ENCODE assay signal across 30 mouse cellular contexts in genomic region chr16:35703763-35704679, GRCm38 (mm10).
DNase-seq lines count a peak whose midpoint lies in the region; ATAC-seq and TF ChIP-seq lines count a peak whose summit lies in the region.
"Had no signal": no experiment of that assay in that cellular context is flagged by ENCODE, and none has a peak within 500 bp of the region (broad histone marks: within the 10 kb centered on the region; RNA-seq: fewer than 3 reads in every experiment).

No protein-coding gene starts in this region.

- no peaks in the 10 kb centered on the region for H3K4me1 ChIP-seq in kidney, postnatal 0 days (replicated peaks; ENCODE audit: insufficient read depth, low read length)
- H3K4me1 ChIP-seq in kidney, adult 2 months (ENCODE audit: control insufficient read depth, insufficient read depth, low read length): no peaks in the 10 kb centered on the region
- H3K4me1 ChIP-seq: heart, embryonic 13.5 days; intestine, embryonic 15.5 days; limb, embryonic 15.5 days had no signal

- intact Hi-C loops in heart, postnatal 25 days (cut with DNase I): no loop called here
- intact Hi-C loops in left cerebral cortex, adult 2 months (cut with DNase I): no loop called here

- ATAC-seq in kidney, postnatal 0 days (replicated peaks; ENCODE audit: low FRiP score, low read depth): no peak; the same call in 1 of the 2 replicates
- ATAC-seq: intestine, embryonic 15.5 days; Patski had no signal

- H3K36me3 ChIP-seq in kidney, postnatal 0 days (ENCODE audit: insufficient read depth, low read length): no peaks in the 10 kb centered on the region
- no peaks in the 10 kb centered on the region; the same call in 1 of the 2 replicates for H3K36me3 ChIP-seq in kidney, adult 2 months (ENCODE audit: control insufficient read depth, insufficient read depth, low read length)
- H3K36me3 ChIP-seq: embryonic facial prominence, embryonic 15.5 days; intestine, embryonic 15.5 days; neural tube, embryonic 12.5 days had no signal

- no peak overlapping the region for H3K9ac ChIP-seq in kidney, postnatal 0 days (ENCODE audit: low read depth, low read length)
- H3K9ac ChIP-seq: embryonic facial prominence, embryonic 15.5 days; heart, embryonic 13.5 days; hindbrain, embryonic 14.5 days; intestine, embryonic 15.5 days; limb, embryonic 15.5 days; liver, embryonic 14.5 days; lung, embryonic 14.5 days; neural tube, embryonic 12.5 days had no signal

- no peak overlapping the region for H3K4me2 ChIP-seq in kidney, postnatal 0 days (ENCODE audit: low read length)
- H3K4me2 ChIP-seq: embryonic facial prominence, embryonic 15.5 days; heart, embryonic 13.5 days; hindbrain, embryonic 14.5 days; intestine, embryonic 15.5 days; limb, embryonic 15.5 days; lung, embryonic 14.5 days; neural tube, embryonic 12.5 days had no signal

- no peak overlapping the region for H3K27ac ChIP-seq in kidney, postnatal 0 days
- no peak overlapping the region for H3K27ac ChIP-seq in kidney, adult 2 months (ENCODE audit: insufficient read depth, low read depth, low read length)
- H3K27ac ChIP-seq in layer of hippocampus, adult 2 months: no peak overlapping the region
- H3K27ac ChIP-seq in left cerebral cortex, adult 2 months: no peak overlapping the region
- H3K27ac ChIP-seq: embryonic facial prominence, embryonic 15.5 days; heart, adult 2 months; heart, embryonic 13.5 days; hindbrain, embryonic 14.5 days; intestine, embryonic 15.5 days; limb, embryonic 15.5 days; liver, embryonic 14.5 days; neural tube, embryonic 12.5 days; stomach, postnatal 0 days had no signal

- no peak overlapping the region for H3K4me3 ChIP-seq in kidney, postnatal 0 days (replicated peaks; ENCODE audit: low read depth, low read length)
- H3K4me3 ChIP-seq in kidney, adult 2 months (ENCODE audit: insufficient read depth, low read depth, low read length): no peak overlapping the region
- no peak overlapping the region for H3K4me3 ChIP-seq in layer of hippocampus, adult 2 months
- H3K4me3 ChIP-seq in left cerebral cortex, adult 2 months: no peak overlapping the region
- H3K4me3 ChIP-seq: embryonic facial prominence, embryonic 15.5 days; heart, adult 2 months; heart, embryonic 13.5 days; intestine, embryonic 15.5 days; limb, embryonic 15.5 days; neural tube, embryonic 12.5 days had no signal

- no peaks in the 10 kb centered on the region for H3K9me3 ChIP-seq in kidney, postnatal 0 days (replicated peaks; ENCODE audit: low read length)
- H3K9me3 ChIP-seq: embryonic facial prominence, embryonic 15.5 days; G1E; heart, embryonic 13.5 days; intestine, embryonic 15.5 days; limb, embryonic 15.5 days; neural tube, embryonic 12.5 days had no signal

- no peak for TF ChIP-seq POLR2A in kidney, adult 2 months (IDR thresholded peaks at IDR 0.05; ENCODE audit: low read depth, low read length)
- TF ChIP-seq POLR2A in brain, embryonic 14.5 days (IDR thresholded peaks at IDR 0.05; ENCODE audit: borderline replicate concordance, extremely low read depth, insufficient read depth, insufficient read length, poor library complexity, severe bottlenecking): no peak

- WGBS in kidney, postnatal 0 days: 37% methylated on average over 16 of the region's 16 CpGs
- 64% methylated on average over 16 of the region's 16 CpGs for WGBS in kidney, adult 2 months

- TF ChIP-seq CTCF in kidney, postnatal 0 days (IDR thresholded peaks at IDR 0.05; ENCODE audit: low read depth): no peak
- TF ChIP-seq CTCF in kidney, adult 2 months (conservative IDR thresholded peaks at IDR 0.05; ENCODE audit: insufficient read depth, insufficient read length, low read depth, low read length): no peak
- TF ChIP-seq CTCF in layer of hippocampus, adult 2 months (conservative IDR thresholded peaks at IDR 0.05): no peak
- TF ChIP-seq CTCF in brain, embryonic 14.5 days (IDR thresholded peaks at IDR 0.05; ENCODE audit: borderline replicate concordance, extremely low read depth, insufficient read depth, insufficient read length): no peak
- no peak for TF ChIP-seq CTCF in left cerebral cortex, adult 2 months (IDR thresholded peaks at IDR 0.05)

- peak; percentile 78 for DNase-seq in heart, adult 11 months
- no peak for DNase-seq in heart, postnatal 25 days (ENCODE audit: low spot score)
- peak; percentile 79 for DNase-seq in kidney, postnatal 0 days (ENCODE audit: low spot score)
- DNase-seq in kidney, adult 2 months: no peak
- DNase-seq in layer of hippocampus, adult 2 months (ENCODE audit: low spot score in 2 of 2): peak; percentile 16 to 28
- DNase-seq in layer of hippocampus, postnatal 25 days (ENCODE audit: extremely low spot score in 1 of 2, low spot score in 1 of 2): no peak
- DNase-seq in brain, embryonic 14.5 days (ENCODE audit: low read depth): peak; percentile 34
- no peak for DNase-seq in left cerebral cortex, adult 2 months (ENCODE audit: extremely low spot score in 1 of 2, low spot score in 2 of 2)
- DNase-seq: B cell, adult 2 months; cerebellum, adult 8-10 months; embryo, embryonic 11 days; gastrocnemius, postnatal 25 days; heart, adult 2 months; heart, postnatal 14 days; lung, embryonic 14.5 days; midbrain, embryonic 14.5 days; right cerebral cortex, postnatal 14 days; thymus, adult 2 months; thymus, postnatal 4 days had no signal

- H3K27me3 ChIP-seq in kidney, postnatal 0 days (ENCODE audit: insufficient read depth, low read length): peaks cover 3% of the 10 kb centered on the region; the same call in 1 of the 2 replicates
- H3K27me3 ChIP-seq in kidney, adult 2 months (replicated peaks; ENCODE audit: control insufficient read depth, insufficient read depth, low read length): no peaks in the 10 kb centered on the region
- H3K27me3 ChIP-seq: CH12.LX; embryonic facial prominence, embryonic 15.5 days; heart, embryonic 13.5 days; intestine, embryonic 15.5 days; limb, embryonic 15.5 days; neural tube, embryonic 12.5 days; Patski had no signal

Comparison
In these comparisons a context has a peak if more than half of its experiments do, and no peak if none do; other contexts are left out.
1. DNase-seq: peak in heart, adult 11 months (single experiment), kidney, postnatal 0 days (single experiment), layer of hippocampus, adult 2 months (2 of 2) and brain, embryonic 14.5 days (single experiment); none in heart, postnatal 25 days (single experiment), kidney, adult 2 months (single experiment), layer of hippocampus, postnatal 25 days (0 of 2) and left cerebral cortex, adult 2 months (0 of 2).